Mouse (Mus musculus): ENCODE results near the gene Samd4. TPM values are rescaled to one million over a fixed set of nuclear protein-coding genes. Genes with fewer than 3 reads are reported as not detected.

Samd4 gene
- polyA plus RNA-seq (2015; fragmentation: Nextera tagmentation; extraction: Ambion mirVana): 5.2 and 5.8 TPM in 2 replicates

DNA sequence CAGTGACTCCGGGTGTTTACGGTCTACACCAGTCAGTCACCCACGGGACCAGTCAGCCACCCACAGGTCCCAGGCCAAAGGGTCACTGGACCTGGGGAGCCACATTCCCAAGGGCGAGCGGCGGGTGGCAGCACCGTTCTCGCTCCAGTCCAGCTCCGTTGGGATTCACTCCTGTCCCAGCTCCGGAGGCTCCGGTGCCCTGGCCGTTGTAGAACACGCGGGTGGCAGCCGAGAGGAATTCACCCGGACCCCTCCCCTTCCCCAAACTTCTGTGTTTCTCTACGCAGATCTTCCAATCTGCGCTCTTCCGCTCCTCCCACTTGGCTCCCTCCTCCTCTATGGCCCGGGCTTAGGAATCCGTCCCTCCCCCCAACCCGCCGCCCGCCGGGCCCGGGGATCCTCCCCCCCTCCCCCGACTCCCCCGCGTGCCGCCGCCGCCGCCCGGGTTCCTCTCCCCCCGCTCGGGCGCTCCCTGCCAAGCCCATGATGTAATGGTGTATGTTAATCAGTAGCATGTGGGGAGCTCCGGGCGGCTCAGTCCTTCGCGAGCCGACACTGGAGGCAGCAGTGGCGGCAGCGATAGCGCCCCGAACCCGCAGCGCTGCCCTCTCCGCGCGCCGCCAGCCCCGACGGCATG lies at the start of gene Samd4:
TSS of gene Samd4 (plus strand) at position 424 of the 637 bp plus-strand sequence.
- Histone ChIP-seq H3K4me3 (peak within 1 kb of the TSS; percentile 64), H3K4me2 (peak within 1 kb of the TSS; percentile 98), H3K9me3 (replicated peaks) (no peaks in the 10 kb centered on the region), H3K4me1 (peaks cover 27% of the 10 kb centered on the region), H3K27me3 (peaks cover 11% of the 10 kb centered on the region; the same call in 1 of the 2 replicates), H3K9ac (peak within 1 kb of the TSS; percentile 69), H3K36me3 (ENCODE audit: poor library complexity, severe bottlenecking) (no peaks in the 10 kb centered on the region), H3K27ac (peak within 1 kb of the TSS; percentile 55)
- under 1% methylated on average over 46 of the region's 54 CpGs for WGBS
- ATAC-seq: peak; percentile 78

DNA sequence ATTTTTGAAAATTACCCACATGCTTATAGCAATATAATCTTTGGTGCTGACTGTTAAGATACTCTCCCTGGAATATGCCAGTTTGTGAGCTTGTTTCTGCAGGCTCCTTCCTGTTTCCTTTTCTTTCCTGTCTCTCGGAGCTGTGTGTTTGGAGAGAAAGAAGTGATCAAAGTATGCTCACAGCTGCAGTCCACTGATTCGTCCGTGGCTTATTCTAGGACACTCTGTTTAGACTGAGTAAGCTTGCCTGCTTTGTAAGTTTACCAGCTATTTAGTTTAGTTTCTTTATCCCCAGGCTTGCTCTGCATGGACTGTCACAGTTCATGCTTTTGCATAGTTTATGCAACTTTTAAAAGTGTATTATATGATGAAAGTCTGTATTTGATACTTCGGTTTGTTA lies 43.3 kb upstream of the Samd4 start:
- no peak for ATAC-seq
- H3K27ac ChIP-seq: no peak overlapping the region
- H3K4me2 ChIP-seq: no peak overlapping the region
- H3K9me3 ChIP-seq (replicated peaks): no peaks in the 10 kb centered on the region
- WGBS: 66% methylated on average over 4 of the region's 4 CpGs
- H3K4me1 ChIP-seq: no peaks in the 10 kb centered on the region
- peaks cover 18% of the 10 kb centered on the region for H3K36me3 ChIP-seq (ENCODE audit: poor library complexity, severe bottlenecking)
- H3K4me3 ChIP-seq: no peak overlapping the region
- H3K27me3 ChIP-seq: no peaks in the 10 kb centered on the region
- no peak overlapping the region for H3K9ac ChIP-seq

DNA sequence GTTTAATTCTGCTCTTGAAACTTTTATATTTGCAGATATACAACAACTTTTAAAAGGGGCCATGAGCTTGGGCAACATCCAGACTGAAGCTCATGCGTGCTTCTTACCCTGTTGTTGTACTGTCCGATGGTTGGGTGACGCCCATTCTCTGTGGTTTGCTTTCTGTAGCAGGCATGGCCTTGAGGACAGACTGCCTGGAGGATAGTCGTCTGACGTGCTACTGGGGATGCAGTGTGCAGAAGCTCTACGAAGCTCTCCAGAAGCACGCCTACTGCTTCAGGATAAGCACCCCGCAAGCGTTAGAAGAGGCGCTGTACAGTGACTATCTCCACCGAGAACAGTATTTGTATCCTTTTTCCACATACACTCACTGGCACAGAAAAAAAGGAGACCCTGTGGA lies 36.9 kb upstream of the Samd4 start:
- ATAC-seq: no peak
- Histone ChIP-seq H3K4me2 (no peak overlapping the region), H3K36me3 (ENCODE audit: poor library complexity, severe bottlenecking) (peaks cover 20% of the 10 kb centered on the region), H3K4me3 (no peak overlapping the region), H3K27ac (no peak overlapping the region), H3K27me3 (no peaks in the 10 kb centered on the region), H3K9me3 (replicated peaks) (no peaks in the 10 kb centered on the region), H3K4me1 (no peaks in the 10 kb centered on the region), H3K9ac (no peak overlapping the region)
- WGBS: 92% methylated on average over 11 of the region's 11 CpGs

DNA sequence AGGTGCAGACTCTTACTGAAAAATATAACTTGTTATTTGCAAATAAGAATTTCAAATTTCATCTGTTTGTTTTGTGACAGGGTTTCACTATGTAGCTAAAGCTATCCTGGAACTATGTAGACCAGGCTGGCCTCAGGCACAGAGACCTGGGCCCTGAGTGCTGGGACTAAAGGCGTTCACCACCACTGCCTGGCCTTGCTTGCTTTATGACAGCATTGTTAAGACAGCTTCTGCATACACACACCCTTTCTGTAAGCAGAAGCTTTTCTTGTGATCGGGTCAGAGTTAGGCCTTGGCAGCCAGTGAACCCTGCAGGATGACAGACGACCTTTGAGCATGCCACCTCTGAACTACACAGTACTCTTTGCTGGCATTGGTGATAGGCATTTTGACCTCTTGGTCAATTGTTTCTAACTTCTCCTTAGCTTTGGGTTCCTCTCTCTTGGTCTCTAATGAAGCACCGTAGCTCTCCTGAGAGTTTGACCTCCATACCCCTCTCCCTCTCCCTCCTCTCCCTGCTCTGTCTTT lies 34.5 kb upstream of the Samd4 start:
- H3K27ac ChIP-seq: no peak overlapping the region
- no peak for ATAC-seq
- peaks cover 3% of the 10 kb centered on the region; the same call in 1 of the 2 replicates for H3K36me3 ChIP-seq (ENCODE audit: poor library complexity, severe bottlenecking)
- no peak overlapping the region for H3K4me2 ChIP-seq
- no peak overlapping the region for H3K4me3 ChIP-seq
- H3K4me1 ChIP-seq: no peaks in the 10 kb centered on the region
- H3K27me3 ChIP-seq: no peaks in the 10 kb centered on the region
- H3K9me3 ChIP-seq (replicated peaks): no peaks in the 10 kb centered on the region
- H3K9ac ChIP-seq: no peak overlapping the region
- WGBS: 90% methylated on average over 4 of the region's 4 CpGs

DNA sequence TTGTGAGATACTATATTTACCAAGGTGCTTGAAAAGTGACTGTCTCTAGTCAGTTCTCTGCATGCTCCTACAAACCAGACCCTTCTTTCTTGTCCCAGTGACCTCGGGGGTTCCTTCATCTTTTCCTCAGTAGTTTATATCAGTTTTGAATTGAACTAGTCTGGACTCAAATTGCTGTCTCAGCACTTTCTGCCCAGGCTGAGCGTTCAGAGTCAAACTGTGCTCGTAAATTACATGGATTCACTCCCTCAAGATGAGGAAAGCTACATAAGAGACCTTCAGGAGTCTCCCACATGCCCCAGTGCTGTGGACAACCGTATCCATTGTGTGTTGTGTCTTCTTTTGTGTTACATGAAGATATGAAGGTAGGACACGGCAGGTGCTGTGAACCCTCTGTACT lies 33.9 kb upstream of the Samd4 start:
- H3K9ac ChIP-seq: no peak overlapping the region
- 88% methylated on average over 5 of the region's 5 CpGs for WGBS
- no peak overlapping the region for H3K4me2 ChIP-seq

DNA sequence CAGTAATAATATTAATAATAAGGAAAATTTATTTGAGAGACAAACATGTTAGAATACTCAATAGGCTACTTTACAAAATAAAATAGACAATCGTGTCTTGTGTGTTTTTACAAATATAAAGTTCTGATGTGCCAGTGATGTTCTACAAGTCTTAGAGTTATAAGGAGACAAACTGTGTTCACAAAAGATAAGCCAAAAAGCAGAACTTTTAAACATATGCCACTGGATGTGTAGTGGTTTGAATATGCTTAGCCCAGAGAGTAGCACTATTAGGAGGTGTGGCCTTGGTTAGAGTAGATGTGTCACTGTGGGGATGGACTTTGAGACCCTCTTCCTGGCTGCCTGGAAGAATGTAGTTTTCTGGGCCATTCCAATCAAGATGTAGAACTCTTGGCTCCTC lies 32.9 kb upstream of the Samd4 start:
- Histone ChIP-seq H3K4me2 (no peak overlapping the region), H3K9me3 (replicated peaks) (no peaks in the 10 kb centered on the region), H3K27ac (no peak overlapping the region), H3K4me3 (no peak overlapping the region), H3K36me3 (ENCODE audit: poor library complexity, severe bottlenecking) (peaks cover 12% of the 10 kb centered on the region; the same call in 1 of the 2 replicates), H3K9ac (no peak overlapping the region), H3K27me3 (no peaks in the 10 kb centered on the region), H3K4me1 (no peaks in the 10 kb centered on the region)
- WGBS: 98% methylated on average over 1 of the region's 1 CpGs
- no peak for ATAC-seq

More for the DNA sequence above, 33.9 kb upstream of the Samd4 start:
- no peaks in the 10 kb centered on the region for H3K4me1 ChIP-seq
- H3K9me3 ChIP-seq (replicated peaks): no peaks in the 10 kb centered on the region
- no peak for ATAC-seq
- peaks cover 6% of the 10 kb centered on the region; the same call in 1 of the 2 replicates for H3K36me3 ChIP-seq (ENCODE audit: poor library complexity, severe bottlenecking)
- no peak overlapping the region for H3K27ac ChIP-seq
- no peaks in the 10 kb centered on the region for H3K27me3 ChIP-seq
- no peak overlapping the region for H3K4me3 ChIP-seq

DNA sequence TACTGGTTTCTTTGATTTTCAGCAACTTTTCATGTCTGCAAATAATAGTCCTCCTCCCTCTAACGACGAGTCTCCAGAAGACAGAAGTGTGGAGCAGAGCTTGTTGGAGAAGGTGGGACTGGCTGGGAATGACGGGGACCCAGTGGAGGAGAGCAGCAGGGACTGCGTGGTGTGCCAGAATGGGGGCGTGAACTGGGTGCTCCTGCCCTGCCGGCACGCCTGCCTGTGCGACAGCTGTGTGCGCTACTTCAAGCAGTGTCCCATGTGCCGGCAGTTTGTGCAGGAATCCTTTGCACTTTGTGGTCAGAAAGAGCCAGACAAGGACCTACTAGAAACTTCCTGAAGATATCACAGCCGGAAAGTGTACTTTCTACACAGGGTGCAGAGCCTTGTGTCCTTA lies 29.0 kb upstream of the Samd4 start:
- peaks cover 15% of the 10 kb centered on the region; the same call in 1 of the 2 replicates for H3K36me3 ChIP-seq (ENCODE audit: poor library complexity, severe bottlenecking)
- H3K9me3 ChIP-seq (replicated peaks): no peaks in the 10 kb centered on the region
- H3K4me1 ChIP-seq: no peaks in the 10 kb centered on the region
- no peak overlapping the region for H3K4me3 ChIP-seq
- H3K27ac ChIP-seq: no peak overlapping the region
- WGBS: 83% methylated on average over 11 of the region's 11 CpGs
- H3K9ac ChIP-seq: no peak overlapping the region
- ATAC-seq: no peak
- no peak overlapping the region for H3K4me2 ChIP-seq
- H3K27me3 ChIP-seq: no peaks in the 10 kb centered on the region

DNA sequence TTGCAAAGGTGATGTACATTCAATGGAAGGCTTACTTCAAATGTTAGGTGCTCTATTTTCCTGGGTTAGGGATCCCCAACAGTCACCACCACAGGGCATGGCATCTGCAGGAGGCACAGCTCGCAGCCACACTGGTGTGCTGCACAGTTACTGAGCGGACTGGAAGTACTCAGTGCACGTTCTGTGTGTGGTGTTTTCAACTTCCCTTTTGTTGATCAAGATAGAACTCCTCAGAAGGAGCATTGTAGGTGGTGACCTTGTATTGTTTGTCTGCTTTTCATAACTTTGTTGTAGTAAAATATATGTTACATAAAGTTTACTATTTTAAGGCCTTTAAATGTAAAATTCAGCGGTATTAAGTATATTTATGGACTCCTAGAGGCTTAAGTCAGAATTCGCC lies 19.7 kb upstream of the Samd4 start:
- no peaks in the 10 kb centered on the region for H3K9me3 ChIP-seq (replicated peaks)
- no peaks in the 10 kb centered on the region for H3K36me3 ChIP-seq (ENCODE audit: poor library complexity, severe bottlenecking)
- H3K4me2 ChIP-seq: no peak overlapping the region
- no peak for ATAC-seq
- no peak overlapping the region for H3K27ac ChIP-seq
- no peaks in the 10 kb centered on the region for H3K27me3 ChIP-seq
- no peak overlapping the region for H3K4me3 ChIP-seq
- no peak overlapping the region for H3K9ac ChIP-seq
- WGBS: 93% methylated on average over 5 of the region's 5 CpGs
- H3K4me1 ChIP-seq: no peaks in the 10 kb centered on the region

DNA sequence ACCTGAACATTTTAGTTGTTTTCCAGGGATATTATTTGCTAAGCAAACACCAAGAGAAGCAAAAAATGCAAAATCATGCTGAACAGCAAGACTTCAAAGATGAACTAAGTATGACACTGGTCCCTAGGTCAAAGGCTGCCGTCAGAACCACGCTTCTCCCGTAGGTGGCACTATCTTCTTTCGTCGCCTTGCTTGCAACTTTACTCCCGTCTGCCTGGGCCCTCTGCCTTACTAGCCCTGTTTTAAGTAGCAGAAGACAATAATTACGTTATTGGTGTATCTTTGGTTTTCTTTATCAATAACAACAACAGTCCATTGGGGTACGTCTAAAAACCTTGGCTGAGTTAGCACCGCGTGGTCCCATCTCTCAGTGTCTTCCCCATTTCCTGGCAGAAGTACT lies 1.7 kb upstream of the Samd4 start:
- Histone ChIP-seq H3K27ac (no peak overlapping the region), H3K27me3 (peaks cover 11% of the 10 kb centered on the region; the same call in 1 of the 2 replicates), H3K4me1 (peaks cover 22% of the 10 kb centered on the region), H3K9ac (no peak overlapping the region), H3K36me3 (ENCODE audit: poor library complexity, severe bottlenecking) (no peaks in the 10 kb centered on the region), H3K4me3 (no peak overlapping the region), H3K9me3 (replicated peaks) (no peaks in the 10 kb centered on the region), H3K4me2 (no peak overlapping the region)
- ATAC-seq: no peak
- WGBS: 7% methylated on average over 10 of the region's 10 CpGs

DNA sequence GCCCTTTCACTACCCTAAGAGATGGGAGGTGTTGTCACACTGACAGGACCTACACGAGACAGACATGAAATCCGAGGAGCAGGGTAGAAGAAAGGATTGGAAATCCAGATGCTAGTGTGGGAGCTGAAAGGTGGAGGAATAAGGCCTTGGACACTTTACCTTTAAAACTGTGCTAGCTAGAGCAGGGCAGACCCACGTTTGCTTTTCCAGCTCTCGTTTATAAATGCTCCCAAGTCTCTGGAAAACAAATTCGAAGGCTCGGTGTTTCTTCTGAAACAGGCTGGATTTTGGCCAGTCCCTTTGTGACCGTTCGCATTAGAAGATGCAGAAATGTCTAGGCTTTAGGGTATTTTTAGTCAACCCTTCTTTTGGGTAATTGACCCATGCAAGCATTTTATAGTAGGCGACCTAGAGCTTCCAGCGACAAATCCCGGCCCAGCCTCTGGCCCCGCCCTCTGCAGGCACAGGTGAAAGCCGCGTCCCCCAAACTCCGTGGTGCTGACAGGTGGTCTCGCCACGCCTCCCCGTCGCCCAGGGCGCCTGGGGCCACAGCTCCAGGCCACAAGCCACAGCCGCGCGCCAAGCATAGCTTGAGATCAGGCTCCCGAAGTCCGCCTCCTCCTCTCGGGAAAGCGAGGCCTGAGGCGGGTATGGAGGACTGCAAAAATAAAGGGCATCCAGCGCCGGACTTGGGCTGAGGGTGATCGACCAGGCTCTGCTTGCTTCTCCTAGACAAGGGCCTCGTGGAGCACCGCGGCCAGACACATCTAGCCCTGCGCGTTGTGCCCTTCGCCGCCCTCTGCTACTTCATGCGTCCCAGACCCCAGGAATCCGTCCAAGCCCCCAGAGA lies 848 bp upstream of the Samd4 start:
- Histone ChIP-seq H3K27ac (no peak overlapping the region), H3K4me3 (peak overlapping the region; percentile 64), H3K27me3 (peaks cover 11% of the 10 kb centered on the region; the same call in 1 of the 2 replicates), H3K4me2 (peak overlapping the region; percentile 98), H3K9ac (peak overlapping the region; percentile 69), H3K36me3 (ENCODE audit: poor library complexity, severe bottlenecking) (no peaks in the 10 kb centered on the region), H3K9me3 (replicated peaks) (no peaks in the 10 kb centered on the region), H3K4me1 (peaks cover 27% of the 10 kb centered on the region)
- no peak; the same call in 1 of the 2 replicates for ATAC-seq
- WGBS: 4% methylated on average over 40 of the region's 40 CpGs

DNA sequence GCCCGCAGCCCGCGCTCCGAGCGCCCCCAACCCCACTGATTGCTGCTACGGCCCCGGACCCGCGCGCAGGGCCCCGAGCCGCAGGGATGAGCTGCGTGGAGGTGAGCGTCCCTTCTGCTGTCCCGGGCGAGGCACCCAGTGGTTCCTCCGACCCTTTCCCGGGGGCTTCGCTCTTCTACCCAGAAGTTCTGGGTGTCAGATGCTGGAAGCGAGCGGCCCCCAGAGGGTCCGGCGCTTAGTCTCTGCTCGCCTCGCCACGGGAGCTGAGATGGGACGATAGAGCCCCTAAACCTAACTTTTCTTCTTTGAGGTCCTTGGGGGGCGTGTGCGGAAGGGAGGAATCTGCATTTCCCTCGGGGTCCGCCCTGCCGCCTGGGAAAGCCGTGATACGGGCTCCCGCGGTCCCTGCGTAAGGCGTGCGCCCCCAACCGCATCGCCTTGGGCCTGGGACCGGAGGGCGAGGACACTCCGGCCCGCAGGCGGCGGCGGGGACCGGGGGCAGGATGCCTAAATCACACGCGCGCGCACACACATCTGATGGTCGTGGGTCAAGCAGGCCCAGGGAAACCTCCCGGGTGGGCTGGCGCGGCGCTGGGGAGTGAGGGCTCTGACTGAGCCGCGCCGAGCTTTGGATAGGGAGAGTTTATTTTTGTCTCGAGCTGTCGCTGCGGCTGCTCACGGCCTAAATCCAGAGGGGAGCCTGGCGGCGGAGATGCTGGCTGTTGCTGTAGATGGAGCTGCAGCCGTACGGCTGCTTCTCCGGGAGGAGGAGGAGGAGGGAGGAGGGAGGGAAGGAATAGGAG lies 615 bp downstream of the Samd4 start:
- Histone ChIP-seq H3K4me1 (peaks cover 27% of the 10 kb centered on the region), H3K27me3 (peaks cover 11% of the 10 kb centered on the region; the same call in 1 of the 2 replicates), H3K4me2 (peak overlapping the region; percentile 98), H3K27ac (peak overlapping the region; percentile 55), H3K4me3 (peak overlapping the region; percentile 64), H3K36me3 (ENCODE audit: poor library complexity, severe bottlenecking) (no peaks in the 10 kb centered on the region), H3K9ac (peak overlapping the region; percentile 69), H3K9me3 (replicated peaks) (no peaks in the 10 kb centered on the region)
- ATAC-seq: peak; percentile 30
- WGBS: 0% methylated on average over 60 of the region's 70 CpGs
